ENCODE assay signal across 22 mouse cellular contexts in genomic region chr4:10745207-10745606, GRCm38 (mm10).
A peak's percentile ranks its signal among the peaks of the same experiment; 100 is the strongest.
DNase-seq lines count a peak whose midpoint lies in the region; ATAC-seq and TF ChIP-seq lines count a peak whose summit lies in the region.
"Had no signal": no experiment of that assay in that cellular context is flagged by ENCODE, and none has a peak within 500 bp of the region (broad histone marks: within the 10 kb centered on the region; RNA-seq: fewer than 3 reads in every experiment).

No protein-coding gene starts in this region.

- H3K9me3 ChIP-seq in limb, embryonic 10.5 days (replicated peaks): no peaks in the 10 kb centered on the region
- no peaks in the 10 kb centered on the region for H3K9me3 ChIP-seq in forebrain, postnatal 0 days (ENCODE audit: low read length)
- H3K9me3 ChIP-seq: embryonic facial prominence, embryonic 15.5 days; forebrain, embryonic 15.5 days; G1E; heart, embryonic 10.5 days; heart, embryonic 15.5 days; hindbrain, embryonic 10.5 days; hindbrain, embryonic 15.5 days had no signal

- no peak overlapping the region for H3K9ac ChIP-seq in forebrain, postnatal 0 days
- H3K9ac ChIP-seq: embryonic facial prominence, embryonic 15.5 days; forebrain, embryonic 15.5 days; heart, embryonic 15.5 days; hindbrain, embryonic 15.5 days had no signal

- ATAC-seq in frontal cortex, adult (ENCODE audit: low TSS enrichment): peak; percentile 41
- peak; percentile 64 for ATAC-seq in megakaryocyte progenitor cell, adult 5-6 weeks (replicated peaks; ENCODE audit: poor library complexity)
- no peak for ATAC-seq in forebrain, postnatal 0 days
- ATAC-seq: CD4-positive, CD25-positive, alpha-beta regulatory T cell, adult 4 months; forebrain, embryonic 15.5 days had no signal

- no peak overlapping the region for H3K4me2 ChIP-seq in forebrain, postnatal 0 days (ENCODE audit: low read depth)
- H3K4me2 ChIP-seq: embryonic facial prominence, embryonic 15.5 days; forebrain, embryonic 15.5 days; heart, embryonic 15.5 days; hindbrain, embryonic 15.5 days had no signal

- H3K36me3 ChIP-seq in limb, embryonic 10.5 days: no peaks in the 10 kb centered on the region
- H3K36me3 ChIP-seq in forebrain, postnatal 0 days (ENCODE audit: insufficient read depth): no peaks in the 10 kb centered on the region
- H3K36me3 ChIP-seq: embryonic facial prominence, embryonic 15.5 days; forebrain, embryonic 15.5 days; G1E; heart, embryonic 10.5 days; heart, embryonic 15.5 days; hindbrain, embryonic 10.5 days; hindbrain, embryonic 15.5 days had no signal

- H3K27ac ChIP-seq in limb, embryonic 10.5 days: no peak overlapping the region
- H3K27ac ChIP-seq in forebrain, postnatal 0 days (ENCODE audit: low read depth, low read length): no peak overlapping the region
- H3K27ac ChIP-seq: embryonic facial prominence, embryonic 15.5 days; forebrain, embryonic 15.5 days; gastrocnemius, adult 2 months; heart, embryonic 10.5 days; heart, embryonic 15.5 days; hindbrain, embryonic 10.5 days; hindbrain, embryonic 15.5 days had no signal

- no peak overlapping the region for H3K4me3 ChIP-seq in limb, embryonic 10.5 days
- no peak overlapping the region for H3K4me3 ChIP-seq in forebrain, postnatal 0 days (ENCODE audit: low read depth, low read length)
- H3K4me3 ChIP-seq: embryonic facial prominence, embryonic 15.5 days; forebrain, embryonic 15.5 days; gastrocnemius, adult 2 months; heart, embryonic 10.5 days; heart, embryonic 15.5 days; hindbrain, embryonic 10.5 days; hindbrain, embryonic 15.5 days had no signal

- H3K27me3 ChIP-seq in limb, embryonic 10.5 days (ENCODE audit: low read depth, poor library complexity, severe bottlenecking): no peaks in the 10 kb centered on the region
- no peaks in the 10 kb centered on the region for H3K27me3 ChIP-seq in forebrain, postnatal 0 days (ENCODE audit: insufficient read depth, low read length)
- H3K27me3 ChIP-seq: embryonic facial prominence, embryonic 15.5 days; forebrain, embryonic 15.5 days; heart, embryonic 15.5 days; hindbrain, embryonic 15.5 days had no signal

- TF ChIP-seq CTCF in forebrain, postnatal 0 days (IDR thresholded peaks at IDR 0.05; ENCODE audit: low read depth): no peak

- H3K4me1 ChIP-seq in limb, embryonic 10.5 days: no peaks in the 10 kb centered on the region
- no peaks in the 10 kb centered on the region for H3K4me1 ChIP-seq in forebrain, postnatal 0 days (ENCODE audit: insufficient read depth)
- H3K4me1 ChIP-seq: embryonic facial prominence, embryonic 15.5 days; forebrain, embryonic 15.5 days; heart, embryonic 10.5 days; heart, embryonic 15.5 days; hindbrain, embryonic 10.5 days; hindbrain, embryonic 15.5 days had no signal

- DNase-seq in frontal cortex, postnatal 36 days (ENCODE audit: low spot score in 2 of 2): no peak
- DNase-seq in brain, adult 2 months (ENCODE audit: low read depth, low spot score): peak; percentile 2
- DNase-seq in limb, embryonic 10.5 days (ENCODE audit: low spot score): peak; percentile 15
- DNase-seq in forebrain, postnatal 0 days: no peak
- no peak for DNase-seq in adrenal gland, postnatal 25 days
- DNase-seq: adrenal gland, postnatal 14 days; B cell, adult 2 months; embryo, embryonic 11 days; gastrocnemius, adult 2 months; gastrocnemius, postnatal 25 days; heart, adult 18-20 months; heart, postnatal 14 days had no signal

- WGBS in limb, embryonic 10.5 days: 83% methylated on average over 3 of the region's 3 CpGs
- 85% methylated on average over 3 of the region's 3 CpGs for WGBS in forebrain, postnatal 0 days

Comparison
In these comparisons a context has a peak if more than half of its experiments do, and no peak if none do; other contexts are left out.
1. DNase-seq: peak in brain, adult 2 months (single experiment) and limb, embryonic 10.5 days (single experiment); none in frontal cortex, postnatal 36 days (0 of 2), forebrain, postnatal 0 days (single experiment) and adrenal gland, postnatal 25 days (single experiment).